ENCODE assay signal across 13 mouse cellular contexts in the genomic region with DNA sequence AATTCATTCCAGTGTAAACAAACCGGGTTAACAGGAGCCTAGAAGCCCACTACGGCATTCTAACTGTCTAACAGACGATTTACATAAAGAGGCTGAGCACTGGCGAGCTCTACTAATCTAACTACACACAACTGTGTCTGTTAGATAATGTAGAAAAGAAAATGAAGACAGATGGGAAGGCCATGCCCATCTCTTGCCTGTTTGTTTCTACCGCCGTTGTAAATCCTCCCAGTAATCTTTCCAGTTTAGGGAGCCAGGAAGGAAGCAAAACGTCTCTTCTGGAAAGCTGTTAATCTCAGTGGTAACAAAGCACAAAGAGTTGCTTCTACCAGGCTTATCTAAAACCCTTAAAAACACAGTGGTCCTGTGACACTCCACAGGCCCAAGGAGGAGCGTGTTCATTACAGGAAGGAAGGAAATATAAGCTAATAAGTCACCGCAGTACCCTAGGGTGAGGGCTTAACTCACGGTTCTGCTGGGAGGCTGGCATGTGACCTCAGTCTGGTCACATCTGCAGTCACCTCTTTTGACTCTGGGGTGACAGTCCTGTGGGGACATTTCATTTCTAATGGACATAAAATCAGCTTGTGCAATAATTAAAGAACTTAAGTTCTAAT.
A peak's percentile ranks its signal among the peaks of the same experiment; 100 is the strongest.
DNase-seq lines count a peak whose midpoint lies in the region; ATAC-seq lines count a peak whose summit lies in the region.
"Had no signal": no experiment of that assay in that cellular context is flagged by ENCODE, and none has a peak within 500 bp of the region (broad histone marks: within the 10 kb centered on the region; RNA-seq: fewer than 3 reads in every experiment).

No protein-coding gene starts in this region.

- no peak for ATAC-seq in embryonic facial prominence, embryonic 13.5 days (ENCODE audit: insufficient number of reproducible peaks, insufficient read depth, low FRiP score, low TSS enrichment, low read depth)
- no peak for ATAC-seq in kidney, embryonic 14.5 days (ENCODE audit: low FRiP score, low TSS enrichment)
- no peak for ATAC-seq in neural tube, embryonic 14.5 days (ENCODE audit: low read depth)
- ATAC-seq in neural tube, embryonic 15.5 days (ENCODE audit: low FRiP score): no peak
- ATAC-seq: forebrain, embryonic 16.5 days had no signal

- H3K4me2 ChIP-seq in embryonic facial prominence, embryonic 13.5 days: no peak overlapping the region
- no peak overlapping the region for H3K4me2 ChIP-seq in kidney, embryonic 14.5 days (replicated peaks; ENCODE audit: low read depth, low read length)
- no peak overlapping the region for H3K4me2 ChIP-seq in neural tube, embryonic 14.5 days (ENCODE audit: low read depth, low read length)
- H3K4me2 ChIP-seq in neural tube, embryonic 15.5 days: no peak overlapping the region
- H3K4me2 ChIP-seq: embryonic facial prominence, embryonic 12.5 days had no signal

- H3K27ac ChIP-seq in embryonic facial prominence, embryonic 13.5 days: peak overlapping the region; percentile 34; the same call in 1 of the 2 replicates
- H3K27ac ChIP-seq in embryonic facial prominence, embryonic 10.5 days (replicated peaks): no peak overlapping the region
- 0 out of 2 replicates have a peak overlapping the region, but pooled peaks have one; percentile 1 for H3K27ac ChIP-seq in kidney, embryonic 14.5 days (ENCODE audit: low read depth, low read length)
- H3K27ac ChIP-seq in neural tube, embryonic 14.5 days (ENCODE audit: low read depth, low read length): peak overlapping the region; percentile 12; the same call in 1 of the 2 replicates
- no peak overlapping the region for H3K27ac ChIP-seq in neural tube, embryonic 15.5 days (replicated peaks)
- H3K27ac ChIP-seq: embryonic facial prominence, embryonic 12.5 days had no signal

- no peak for DNase-seq in embryonic facial prominence, embryonic 10.5 days (ENCODE audit: low spot score)
- DNase-seq in kidney, postnatal 4 days: no peak
- DNase-seq in thymus, postnatal 36 days: no peak
- DNase-seq in right cerebral cortex, postnatal 36 days (ENCODE audit: low spot score in 2 of 2): no peak
- DNase-seq: kidney, postnatal 14 days; lung, postnatal 10 days had no signal

- H3K4me1 ChIP-seq in embryonic facial prominence, embryonic 13.5 days: peaks cover 6% of the 10 kb centered on the region; the same call in 1 of the 2 replicates
- H3K4me1 ChIP-seq in embryonic facial prominence, embryonic 10.5 days: peaks cover 6% of the 10 kb centered on the region; the same call in 1 of the 2 replicates
- peaks cover 8% of the 10 kb centered on the region for H3K4me1 ChIP-seq in kidney, embryonic 14.5 days (ENCODE audit: control insufficient read depth, insufficient read depth, low read length)
- H3K4me1 ChIP-seq in neural tube, embryonic 14.5 days (ENCODE audit: control insufficient read depth, insufficient read depth, low read length): no peaks in the 10 kb centered on the region
- H3K4me1 ChIP-seq in neural tube, embryonic 15.5 days: 0 out of 2 replicates have a peak, but pooled peaks cover 3% of the 10 kb centered on the region

- no peak overlapping the region for H3K4me3 ChIP-seq in embryonic facial prominence, embryonic 13.5 days
- H3K4me3 ChIP-seq in embryonic facial prominence, embryonic 10.5 days: no peak overlapping the region
- no peak overlapping the region for H3K4me3 ChIP-seq in kidney, embryonic 14.5 days (ENCODE audit: low read length)
- no peak overlapping the region for H3K4me3 ChIP-seq in neural tube, embryonic 14.5 days (ENCODE audit: low read depth, low read length)
- no peak overlapping the region for H3K4me3 ChIP-seq in neural tube, embryonic 15.5 days (replicated peaks)
- H3K4me3 ChIP-seq: embryonic facial prominence, embryonic 12.5 days had no signal

- H3K36me3 ChIP-seq in embryonic facial prominence, embryonic 13.5 days: no peaks in the 10 kb centered on the region
- no peaks in the 10 kb centered on the region for H3K36me3 ChIP-seq in embryonic facial prominence, embryonic 10.5 days (replicated peaks)
- no peaks in the 10 kb centered on the region for H3K36me3 ChIP-seq in kidney, embryonic 14.5 days (ENCODE audit: control insufficient read depth, insufficient read depth, low read length)
- H3K36me3 ChIP-seq in neural tube, embryonic 14.5 days (ENCODE audit: control insufficient read depth, insufficient read depth, low read length): no peaks in the 10 kb centered on the region
- peaks cover 4% of the 10 kb centered on the region; the same call in 1 of the 2 replicates for H3K36me3 ChIP-seq in neural tube, embryonic 15.5 days
- H3K36me3 ChIP-seq: embryonic facial prominence, embryonic 12.5 days; G1E had no signal

- no peaks in the 10 kb centered on the region for H3K9me3 ChIP-seq in embryonic facial prominence, embryonic 13.5 days
- no peaks in the 10 kb centered on the region for H3K9me3 ChIP-seq in embryonic facial prominence, embryonic 10.5 days
- H3K9me3 ChIP-seq in kidney, embryonic 14.5 days (ENCODE audit: control insufficient read depth, low read length): no peaks in the 10 kb centered on the region
- no peaks in the 10 kb centered on the region for H3K9me3 ChIP-seq in neural tube, embryonic 14.5 days (ENCODE audit: control insufficient read depth, low read length)
- H3K9me3 ChIP-seq in neural tube, embryonic 15.5 days (replicated peaks): no peaks in the 10 kb centered on the region
- H3K9me3 ChIP-seq: embryonic facial prominence, embryonic 12.5 days; G1E had no signal

- H3K27me3 ChIP-seq in embryonic facial prominence, embryonic 13.5 days: no peaks in the 10 kb centered on the region
- H3K27me3 ChIP-seq in embryonic facial prominence, embryonic 10.5 days (replicated peaks; ENCODE audit: low read depth, poor library complexity, severe bottlenecking): no peaks in the 10 kb centered on the region
- H3K27me3 ChIP-seq in kidney, embryonic 14.5 days (ENCODE audit: control insufficient read depth, insufficient read depth, low read length): no peaks in the 10 kb centered on the region
- no peaks in the 10 kb centered on the region for H3K27me3 ChIP-seq in neural tube, embryonic 14.5 days (ENCODE audit: control insufficient read depth, insufficient read depth, low read length)
- no peaks in the 10 kb centered on the region for H3K27me3 ChIP-seq in neural tube, embryonic 15.5 days (replicated peaks)
- H3K27me3 ChIP-seq: embryonic facial prominence, embryonic 12.5 days had no signal

- no peak overlapping the region for H3K9ac ChIP-seq in embryonic facial prominence, embryonic 13.5 days
- H3K9ac ChIP-seq in kidney, embryonic 14.5 days (ENCODE audit: low read depth, low read length): no peak overlapping the region
- no peak overlapping the region for H3K9ac ChIP-seq in neural tube, embryonic 14.5 days (replicated peaks; ENCODE audit: low read depth, low read length)
- no peak overlapping the region for H3K9ac ChIP-seq in neural tube, embryonic 15.5 days (replicated peaks)
- H3K9ac ChIP-seq: embryonic facial prominence, embryonic 12.5 days had no signal

- 41% methylated on average over 10 of the region's 10 CpGs for WGBS in embryonic facial prominence, embryonic 13.5 days
- WGBS in embryonic facial prominence, embryonic 10.5 days: 58% methylated on average over 10 of the region's 10 CpGs
- WGBS in kidney, embryonic 14.5 days: 17% methylated on average over 10 of the region's 10 CpGs
- 44% methylated on average over 10 of the region's 10 CpGs for WGBS in neural tube, embryonic 14.5 days
- WGBS in neural tube, embryonic 15.5 days: 38% methylated on average over 10 of the region's 10 CpGs

Comparison
In these comparisons a context has a peak if more than half of its experiments do, and no peak if none do; other contexts are left out.
1. H3K27ac ChIP-seq: peak in embryonic facial prominence, embryonic 13.5 days (single experiment), kidney, embryonic 14.5 days (single experiment) and neural tube, embryonic 14.5 days (single experiment); none in embryonic facial prominence, embryonic 10.5 days (single experiment) and neural tube, embryonic 15.5 days (single experiment).